Mouse (Mus musculus): ENCODE results near the gene Rhox12. TPM values are rescaled to one million over a fixed set of nuclear protein-coding genes. Genes with fewer than 3 reads are reported as not detected.

Gene Rhox12
- total and polyA plus RNA-seq, 3 experiments = not detected

GRCm38 (mm10) chrX:38061544-38061943 is 49.2 kb downstream of the Rhox12 start:
- no peaks in the 10 kb centered on the region for H3K27me3 ChIP-seq (replicated peaks)
- DNase-seq (ENCODE audit: extremely low read depth) = peak; percentile 24

More at GRCm38 (mm10) chrX:38061544-38061943, 49.2 kb downstream of the Rhox12 start:
- Histone ChIP-seq H3K9ac (ENCODE audit: insufficient read depth, low read depth) (no peak overlapping the region), H3K4me2 (ENCODE audit: insufficient read depth, low read depth, poor library complexity, severe bottlenecking) (no peak overlapping the region), H3K4me3 (replicated peaks in 1 of 3; ENCODE audit: low read depth in 2 of 3, low read length in 2 of 3, poor library complexity in 1 of 3) (no peak overlapping the region), H3K79me2 (replicated peaks; ENCODE audit: control insufficient read depth, extremely low read depth, insufficient read depth, poor library complexity, severe bottlenecking) (no peaks in the 10 kb centered on the region), H3K9me3 (replicated peaks; ENCODE audit: low read length) (no peaks in the 10 kb centered on the region), H3K4me1 (ENCODE audit: control insufficient read depth in 1 of 2, insufficient read depth in 2 of 2) (no peaks in the 10 kb centered on the region), H3K36me3 (replicated peaks in 1 of 2; ENCODE audit: control insufficient read depth in 1 of 2, insufficient read depth in 1 of 2, low read length in 1 of 2) (no peaks in the 10 kb centered on the region), H3K27ac (ENCODE audit: insufficient read depth, low read depth) (no peak overlapping the region)
- TF ChIP-seq MAZ (IDR thresholded peaks at IDR 0.05; ENCODE audit: low read depth, low read length) (no peak), RAD21 (IDR thresholded peaks at IDR 0.05; ENCODE audit: low read depth, low read length) (peak; percentile 44), SMC3 (IDR thresholded peaks at IDR 0.05; ENCODE audit: low read depth, low read length) (peak; percentile 40), CTCF (conservative IDR thresholded peaks at IDR 0.05 in 1 of 2, IDR thresholded peaks at IDR 0.05 in 1 of 2; ENCODE audit: low read depth in 2 of 2, low read length in 2 of 2) (peak in 1 of 2 experiments; percentile 61; a peak in 2 of 4 replicates), HCFC1 (IDR thresholded peaks at IDR 0.05; ENCODE audit: low read depth, low read length) (no peak), SIN3A (IDR thresholded peaks at IDR 0.05; ENCODE audit: low read length) (no peak), POLR2AphosphoS2 (IDR thresholded peaks at IDR 0.05; ENCODE audit: low read depth, low read length) (no peak), ZKSCAN1 (IDR thresholded peaks at IDR 0.05; ENCODE audit: borderline replicate concordance, low read depth, low read length) (no peak)
- in situ Hi-C loops (cut with MboI; ENCODE audit: low pct_ligation_motif_present, low pct_unique_long_range_greater_than_20kb, low sequenced_read_pairs) = no loop called here
- dilution Hi-C loops (cut with MboI; ENCODE audit: extremely low pct_ligation_motif_present, extremely low pct_unique_long_range_greater_than_20kb, low sequenced_read_pairs) = no loop called here

Other genes with a start within 250 kb of the Rhox12 start
- gene Rhox8, start 232.0 kb downstream of the Rhox12 start, total RNA-seq (2012; rRNA removed) = not detected in 2 replicates
- gene Rhox8, start 232.0 kb downstream of the Rhox12 start, total RNA-seq (2014; rRNA removed) = not detected in 2 replicates
- 0.31 TPM in 1 of 2 replicates, not detected in the other for gene Rhox8, start 232.0 kb downstream of the Rhox12 start, polyA plus RNA-seq (2012; ENCODE audit: insufficient read length, low read depth)
- gene Rhox7b, start 213.7 kb downstream of the Rhox12 start, total RNA-seq (2012; rRNA removed) = not detected in 2 replicates
- not detected in 2 replicates for gene Rhox7b, start 213.7 kb downstream of the Rhox12 start, total RNA-seq (2014; rRNA removed)
- not detected in 2 replicates for gene Rhox7b, start 213.7 kb downstream of the Rhox12 start, polyA plus RNA-seq (2012; ENCODE audit: insufficient read length, low read depth)
- not detected in 2 replicates for gene Rhox9, start 209.1 kb downstream of the Rhox12 start, total RNA-seq (2012; rRNA removed)
- not detected in 2 replicates for gene Rhox9, start 209.1 kb downstream of the Rhox12 start, total RNA-seq (2014; rRNA removed)
- not detected in 2 replicates for gene Rhox9, start 209.1 kb downstream of the Rhox12 start, polyA plus RNA-seq (2012; ENCODE audit: insufficient read length, low read depth)
- not detected in 2 replicates for gene Btg1-ps1, start 92.1 kb downstream of the Rhox12 start, total RNA-seq (2012; rRNA removed)
- gene Btg1-ps1, start 92.1 kb downstream of the Rhox12 start, total RNA-seq (2014; rRNA removed) = not detected in 2 replicates
- gene Btg1-ps1, start 92.1 kb downstream of the Rhox12 start, polyA plus RNA-seq (2012; ENCODE audit: insufficient read length, low read depth) = not detected in 2 replicates
- not detected in 2 replicates for gene Btg1-ps2, start 67.8 kb downstream of the Rhox12 start, total RNA-seq (2012; rRNA removed)
- gene Btg1-ps2, start 67.8 kb downstream of the Rhox12 start, total RNA-seq (2014; rRNA removed) = not detected in 2 replicates
- not detected in 2 replicates for gene Btg1-ps2, start 67.8 kb downstream of the Rhox12 start, polyA plus RNA-seq (2012; ENCODE audit: insufficient read length, low read depth)
- gene Rhox10, start 44.4 kb downstream of the Rhox12 start, total RNA-seq (2012; rRNA removed) = not detected in 2 replicates
- not detected in 2 replicates for gene Rhox10, start 44.4 kb downstream of the Rhox12 start, total RNA-seq (2014; rRNA removed)
- gene Rhox10, start 44.4 kb downstream of the Rhox12 start, polyA plus RNA-seq (2012; ENCODE audit: insufficient read length, low read depth) = not detected in 2 replicates
- not detected in 2 replicates for gene Rhox11, start 25.8 kb downstream of the Rhox12 start, total RNA-seq (2012; rRNA removed)
- not detected in 2 replicates for gene Rhox11, start 25.8 kb downstream of the Rhox12 start, total RNA-seq (2014; rRNA removed)
- gene Rhox11, start 25.8 kb downstream of the Rhox12 start, polyA plus RNA-seq (2012; ENCODE audit: insufficient read length, low read depth) = not detected in 2 replicates
- gene Rhox13, start 10.3 kb upstream of the Rhox12 start, total RNA-seq (2012; rRNA removed) = 223 and 280 TPM in 2 replicates
- 2.1 and 2.6 TPM in 2 replicates for gene Rhox13, start 10.3 kb upstream of the Rhox12 start, total RNA-seq (2014; rRNA removed)
- 12.9 and 14.2 TPM in 2 replicates for gene Rhox13, start 10.3 kb upstream of the Rhox12 start, polyA plus RNA-seq (2012; ENCODE audit: insufficient read length, low read depth)
- gene Zbtb33, start 78.9 kb upstream of the Rhox12 start, total RNA-seq (2012; rRNA removed) = 14.0 and 15.4 TPM in 2 replicates
- gene Zbtb33, start 78.9 kb upstream of the Rhox12 start, total RNA-seq (2014; rRNA removed) = 25.0 and 26.4 TPM in 2 replicates
- gene Zbtb33, start 78.9 kb upstream of the Rhox12 start, polyA plus RNA-seq (2012; ENCODE audit: insufficient read length, low read depth) = 10.0 and 10.7 TPM in 2 replicates
- 0.29 and 0.30 TPM in 2 replicates for gene Tmem255a, start 141.5 kb upstream of the Rhox12 start, total RNA-seq (2012; rRNA removed)
- 0.63 and 0.68 TPM in 2 replicates for gene Tmem255a, start 141.5 kb upstream of the Rhox12 start, total RNA-seq (2014; rRNA removed)
- gene Tmem255a, start 141.5 kb upstream of the Rhox12 start, polyA plus RNA-seq (2012; ENCODE audit: insufficient read length, low read depth) = 1.4 TPM in 2 replicates
- gene Atp1b4, start 205.3 kb upstream of the Rhox12 start, total RNA-seq (2012; rRNA removed) = not detected in 2 replicates
- gene Atp1b4, start 205.3 kb upstream of the Rhox12 start, total RNA-seq (2014; rRNA removed) = not detected in 2 replicates
- not detected in 2 replicates for gene Atp1b4, start 205.3 kb upstream of the Rhox12 start, polyA plus RNA-seq (2012; ENCODE audit: insufficient read length, low read depth)

Data from CH12.LX (cell line).